Mouse (Mus musculus) mature B cell (primary cell): ENCODE measurements around the gene Prkch.

Source experiments
- in situ Hi-C: fragments of 300-500 bp; cut with MboI; formaldehyde crosslinking; loops from 2 replicates; pipeline ENCODE4 v1.14.3; 2019

Gene Prkch

GRCm38 (mm10) chr12:73712122-73712521 lies 127.5 kb downstream of the Prkch start:
- in situ Hi-C loops: no loop called here

- in situ Hi-C loops: no loop called here
These were observed 130.0 kb downstream of the Prkch start for GRCm38 (mm10) chr12:73714589-73714988.

- in situ Hi-C loops: no loop called here
These were observed 130.7 kb downstream of the Prkch start for GRCm38 (mm10) chr12:73715331-73715730.

GRCm38 (mm10) chr12:73715954-73716731 lies 131.5 kb downstream of the Prkch start:
- in situ Hi-C loops: no loop called here

GRCm38 (mm10) chr12:73718036-73718435 lies 133.4 kb downstream of the Prkch start:
- in situ Hi-C loops: no loop called here

GRCm38 (mm10) chr12:73719816-73720215 lies 135.2 kb downstream of the Prkch start:
- in situ Hi-C loops: no loop called here

GRCm38 (mm10) chr12:73720466-73720865 lies 135.9 kb downstream of the Prkch start:
- in situ Hi-C loops: no loop called here

GRCm38 (mm10) chr12:73722060-73722459 lies 137.5 kb downstream of the Prkch start:
- in situ Hi-C loops: no loop called here

GRCm38 (mm10) chr12:73723067-73723466 lies 138.5 kb downstream of the Prkch start:
- in situ Hi-C loops: no loop called here

- in situ Hi-C loops: no loop called here
These were observed 139.3 kb downstream of the Prkch start for GRCm38 (mm10) chr12:73723887-73724286.

GRCm38 (mm10) chr12:73725825-73726604 lies 141.4 kb downstream of the Prkch start:
- in situ Hi-C loops: no loop called here

- in situ Hi-C loops: no loop called here
These were observed 142.4 kb downstream of the Prkch start for GRCm38 (mm10) chr12:73727046-73727445.

- in situ Hi-C loops: no loop called here
These were observed 146.0 kb downstream of the Prkch start for GRCm38 (mm10) chr12:73730603-73731002.

- in situ Hi-C loops: no loop called here
These were observed 146.5 kb downstream of the Prkch start for GRCm38 (mm10) chr12:73731093-73731492.

GRCm38 (mm10) chr12:73731848-73732540 lies 147.4 kb downstream of the Prkch start:
- in situ Hi-C loops: no loop called here

- in situ Hi-C loops: no loop called here
These were observed 148.3 kb downstream of the Prkch start for GRCm38 (mm10) chr12:73732862-73733261.

GRCm38 (mm10) chr12:73736931-73737330 lies 152.3 kb downstream of the Prkch start:
- in situ Hi-C loops: no loop called here

GRCm38 (mm10) chr12:73739611-73740219 lies 155.1 kb downstream of the Prkch start:
- in situ Hi-C loops: no loop called here

GRCm38 (mm10) chr12:73742577-73742976 lies 158.0 kb downstream of the Prkch start:
- in situ Hi-C loops: no loop called here

- in situ Hi-C loops: no loop called here
These were observed 158.5 kb downstream of the Prkch start for GRCm38 (mm10) chr12:73743087-73743486.

GRCm38 (mm10) chr12:73746072-73746471 lies 161.5 kb downstream of the Prkch start:
- in situ Hi-C loops: no loop called here

- in situ Hi-C loops: no loop called here
These were observed 163.8 kb downstream of the Prkch start for GRCm38 (mm10) chr12:73748373-73748772.
